Mouse (Mus musculus) kidney, embryonic 16.5 days (tissue): ENCODE data around the gene Rbms3. TPM values are rescaled to one million over a fixed set of nuclear protein-coding genes. Genes with fewer than 3 reads are reported as not detected.
A peak's percentile ranks its signal among the peaks of the same experiment; 100 is the strongest.

Experiments
- ATAC-seq: fragments of 200-750 bp; cut with Nextera tagmentation; 2 replicates; pipeline ENCODE4 v1.8.0; 2017; ENCODE audit warnings: moderate TSS enrichment; ENCODE audit not compliant: low FRiP score, low TSS enrichment
- H3K27ac ChIP-seq: fragments of 300-500 bp; sonication (generic); 2 replicates; pipeline ENCODE4 v1.5.1; 2014; ENCODE audit warnings: low read length
- H3K27me3 ChIP-seq: fragments of 300-500 bp; sonication (generic); 2 replicates; pipeline ENCODE4 v1.6.1; 2014; ENCODE audit warnings: low read length, control low read depth, mixed read lengths; ENCODE audit not compliant: insufficient read depth
- H3K36me3 ChIP-seq: fragments of 300-500 bp; sonication (generic); 2 replicates; pipeline ENCODE4 v1.6.1; 2014; ENCODE audit warnings: low read length, control low read depth, mixed read lengths; ENCODE audit not compliant: insufficient read depth
- H3K4me1 ChIP-seq: fragments of 300-500 bp; sonication (generic); 2 replicates; pipeline ENCODE4 v1.6.1; 2014; ENCODE audit warnings: low read length, control low read depth, mixed read lengths; ENCODE audit not compliant: insufficient read depth
- H3K4me2 ChIP-seq: fragments of 300-500 bp; sonication (generic); replicated peaks from 2 replicates; pipeline ENCODE4 v1.6.1; 2014; ENCODE audit warnings: low read depth, low read length
- H3K4me3 ChIP-seq: fragments of 300-500 bp; sonication (generic); 2 replicates; pipeline ENCODE4 v1.5.1; 2014; ENCODE audit warnings: mild to moderate bottlenecking, low read length
- H3K9ac ChIP-seq: fragments of 300-500 bp; sonication (generic); replicated peaks from 2 replicates; pipeline ENCODE4 v1.6.1; 2014; ENCODE audit warnings: low read length
- H3K9me3 ChIP-seq: fragments of 300-500 bp; sonication (generic); 2 replicates; pipeline ENCODE4 v1.6.1; 2016; ENCODE audit warnings: low read length, control low read depth
- WGBS: fragments of 180-500 bp; shearing (Covaris S2); extraction: QIAGEN DNeasy Blood & Tissue Kit; methylation state at CpG from one replicate; pipeline ENCODE4 v1.1.7; 2014; 5-methylcytosine and 5-hydroxymethylcytosine counted together
- polyA plus RNA-seq: library from polyadenylated mRNA; unstranded; fragments of >200 nt; fragmentation: Nextera tagmentation; extraction: Ambion mirVana; gene quantifications from 2 replicates; pipeline ENCODE4 v1.2.1, GENCODE M21; 2015

Gene Rbms3
- polyA plus RNA-seq, 1 experiment from 2014 or later, result 81.9 TPM

DNA sequence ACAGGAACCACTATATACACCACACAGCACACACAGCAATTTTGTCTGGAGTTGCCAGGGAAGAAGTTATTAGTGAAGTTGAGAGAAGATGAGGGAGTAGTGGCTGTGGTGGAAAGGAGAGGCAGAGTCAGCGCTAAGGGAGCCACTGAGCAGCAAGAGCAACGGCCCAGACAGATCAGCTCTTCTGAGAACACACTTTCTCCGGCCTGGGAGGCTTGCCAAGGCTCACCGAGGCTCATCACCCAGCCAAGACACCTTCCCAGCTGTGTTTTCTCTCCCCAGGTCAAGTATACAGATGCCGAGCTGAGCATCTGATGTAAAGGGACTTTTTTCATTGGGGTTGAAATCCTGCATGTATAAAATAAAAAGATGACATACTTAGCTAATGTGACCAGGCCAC, 206.5 kb downstream of the Rbms3 start:
- no peak overlapping the region for H3K4me2 ChIP-seq
- no peaks in the 10 kb centered on the region for H3K27me3 ChIP-seq
- no peaks in the 10 kb centered on the region for H3K4me1 ChIP-seq
- WGBS, result 53% methylated on average over 5 of the region's 5 CpGs
- no peak overlapping the region for H3K9ac ChIP-seq
- H3K36me3 ChIP-seq, result no peaks in the 10 kb centered on the region
- no peak overlapping the region for H3K27ac ChIP-seq
- no peak for ATAC-seq
- no peak overlapping the region for H3K4me3 ChIP-seq
- no peaks in the 10 kb centered on the region for H3K9me3 ChIP-seq

GRCm38 (mm10) chr9:117419874-117420485, 209.7 kb downstream of the Rbms3 start:
- WGBS, result 70% methylated on average over 8 of the region's 8 CpGs
- Histone ChIP-seq H3K36me3 (no peaks in the 10 kb centered on the region), H3K27me3 (no peaks in the 10 kb centered on the region), H3K4me3 (no peak overlapping the region), H3K9me3 (no peaks in the 10 kb centered on the region), H3K27ac (no peak overlapping the region), H3K4me1 (no peaks in the 10 kb centered on the region), H3K4me2 (no peak overlapping the region), H3K9ac (no peak overlapping the region)
- ATAC-seq, result no peak

- no peaks in the 10 kb centered on the region for H3K27me3 ChIP-seq
- no peak for ATAC-seq
- H3K9me3 ChIP-seq, result no peaks in the 10 kb centered on the region
- no peaks in the 10 kb centered on the region for H3K36me3 ChIP-seq
- no peak overlapping the region for H3K9ac ChIP-seq
- WGBS, result 48% methylated on average over 3 of the region's 3 CpGs
- H3K27ac ChIP-seq, result no peak overlapping the region
- H3K4me1 ChIP-seq, result no peaks in the 10 kb centered on the region
- H3K4me2 ChIP-seq, result no peak overlapping the region
- H3K4me3 ChIP-seq, result no peak overlapping the region
These were observed 216.5 kb downstream of the Rbms3 start for GRCm38 (mm10) chr9:117413181-117413580.

- no peak overlapping the region for H3K27ac ChIP-seq
- no peak overlapping the region for H3K9ac ChIP-seq
- 42% methylated on average over 2 of the region's 2 CpGs for WGBS
- H3K4me3 ChIP-seq, result no peak overlapping the region
- H3K4me2 ChIP-seq, result no peak overlapping the region
- H3K9me3 ChIP-seq, result no peaks in the 10 kb centered on the region
- ATAC-seq, result no peak
- no peaks in the 10 kb centered on the region for H3K4me1 ChIP-seq
- H3K27me3 ChIP-seq, result no peaks in the 10 kb centered on the region
- no peaks in the 10 kb centered on the region for H3K36me3 ChIP-seq
These were observed 217.1 kb downstream of the Rbms3 start for GRCm38 (mm10) chr9:117412584-117412983.

DNA sequence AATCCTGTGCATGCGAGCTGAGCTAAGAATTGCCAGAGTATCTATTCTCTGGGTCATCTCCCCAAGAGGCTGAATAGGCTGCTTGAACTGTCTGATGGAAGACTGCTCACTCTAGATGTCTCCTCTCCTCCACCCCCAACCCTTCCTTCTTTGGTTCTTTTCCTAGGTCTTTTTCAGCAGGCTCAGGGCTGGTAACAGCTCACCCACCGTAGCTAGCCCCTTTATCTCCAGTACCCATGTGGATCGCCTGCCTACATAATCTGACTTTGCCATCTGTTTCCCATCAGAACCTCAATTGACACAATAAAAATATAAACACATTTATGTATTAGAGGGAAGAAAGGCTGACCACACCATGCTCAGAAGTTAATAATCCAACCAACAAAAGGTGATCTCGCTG, 225.1 kb downstream of the Rbms3 start:
- Histone ChIP-seq H3K27me3 (no peaks in the 10 kb centered on the region), H3K36me3 (no peaks in the 10 kb centered on the region), H3K9me3 (no peaks in the 10 kb centered on the region), H3K4me2 (no peak overlapping the region), H3K4me1 (peaks cover 8% of the 10 kb centered on the region), H3K4me3 (no peak overlapping the region), H3K27ac (no peak overlapping the region), H3K9ac (no peak overlapping the region)
- no peak for ATAC-seq
- 74% methylated on average over 4 of the region's 4 CpGs for WGBS

DNA sequence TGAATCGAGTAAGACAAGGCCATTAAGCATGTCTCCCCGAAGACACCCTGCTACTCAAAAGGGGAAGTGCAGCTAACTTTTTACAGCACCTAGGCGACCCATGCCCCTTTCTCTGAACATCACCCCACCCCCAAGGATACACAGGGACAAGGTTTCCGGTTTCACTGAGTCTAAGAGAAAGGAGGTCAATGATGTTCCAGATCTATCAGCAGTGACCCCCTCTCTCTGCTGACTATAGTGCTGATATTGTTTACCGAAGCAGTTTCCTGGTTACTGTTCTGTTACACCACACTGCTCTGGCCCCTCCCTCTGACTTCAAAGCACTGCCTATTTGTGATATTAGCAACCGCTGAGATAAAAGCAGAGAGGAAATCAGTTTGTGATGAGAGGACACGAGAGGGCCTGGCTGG, 229.4 kb downstream of the Rbms3 start:
- Histone ChIP-seq H3K4me3 (no peak overlapping the region), H3K27ac (no peak overlapping the region), H3K4me1 (peaks cover 8% of the 10 kb centered on the region), H3K4me2 (no peak overlapping the region), H3K9ac (no peak overlapping the region), H3K36me3 (no peaks in the 10 kb centered on the region), H3K9me3 (no peaks in the 10 kb centered on the region), H3K27me3 (no peaks in the 10 kb centered on the region)
- 7% methylated on average over 7 of the region's 7 CpGs for WGBS
- no peak; the same call in 1 of the 2 replicates for ATAC-seq

DNA sequence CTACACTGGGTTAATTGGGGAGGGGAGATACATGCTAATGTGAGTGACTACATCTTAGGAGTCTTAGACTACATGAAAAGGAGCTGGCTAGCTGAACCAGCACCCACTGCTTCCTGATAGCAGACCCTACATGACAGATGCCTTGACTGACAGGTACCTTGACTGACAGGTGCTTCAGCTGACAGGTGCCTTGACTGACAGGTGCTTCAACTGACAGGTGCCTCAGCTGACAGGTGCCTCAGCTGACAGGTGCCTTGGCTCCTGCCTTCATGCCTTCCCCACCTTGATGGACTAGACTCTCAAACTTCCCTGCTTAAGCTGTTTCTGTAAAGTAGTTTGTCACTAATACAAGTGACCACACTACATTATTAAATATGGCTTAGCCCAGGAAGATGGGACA, 232.6 kb downstream of the Rbms3 start:
- Histone ChIP-seq H3K9ac (no peak overlapping the region), H3K27ac (no peak overlapping the region), H3K4me1 (peaks cover 17% of the 10 kb centered on the region), H3K4me3 (no peak overlapping the region), H3K9me3 (no peaks in the 10 kb centered on the region), H3K27me3 (no peaks in the 10 kb centered on the region), H3K36me3 (no peaks in the 10 kb centered on the region), H3K4me2 (no peak overlapping the region)
- ATAC-seq, result no peak

DNA sequence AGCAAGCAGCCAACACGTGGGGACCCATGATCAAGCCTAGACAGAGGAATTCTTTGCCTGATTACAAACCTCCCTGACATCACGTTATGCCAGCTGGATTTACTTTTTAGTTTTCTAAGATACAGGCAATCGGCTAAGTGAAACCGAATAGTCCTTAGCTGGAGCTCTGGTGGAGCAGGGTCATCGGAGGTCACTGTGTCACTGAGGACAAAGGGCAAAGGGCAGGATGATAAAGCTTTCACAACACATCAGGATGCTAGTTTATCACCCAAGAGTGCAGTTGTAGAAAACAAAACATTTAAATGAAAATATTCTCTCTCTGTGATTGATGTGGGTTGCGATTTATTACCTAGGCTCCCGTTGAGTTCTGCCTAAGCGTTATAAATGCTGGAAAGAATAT, 233.1 kb downstream of the Rbms3 start:
- H3K27me3 ChIP-seq, result no peaks in the 10 kb centered on the region
- H3K9me3 ChIP-seq, result no peaks in the 10 kb centered on the region
- H3K36me3 ChIP-seq, result no peaks in the 10 kb centered on the region
- no peak for ATAC-seq
- H3K4me1 ChIP-seq, result peaks cover 17% of the 10 kb centered on the region
- no peak overlapping the region for H3K4me3 ChIP-seq
- WGBS, result 43% methylated on average over 8 of the region's 8 CpGs
- no peak overlapping the region for H3K9ac ChIP-seq
- no peak overlapping the region for H3K4me2 ChIP-seq
- H3K27ac ChIP-seq, result no peak overlapping the region

GRCm38 (mm10) chr9:117393626-117394525, 235.8 kb downstream of the Rbms3 start:
- peak overlapping the region; percentile 55; the same call in 1 of the 2 replicates for H3K27ac ChIP-seq
- WGBS, result 29% methylated on average over 18 of the region's 18 CpGs

DNA sequence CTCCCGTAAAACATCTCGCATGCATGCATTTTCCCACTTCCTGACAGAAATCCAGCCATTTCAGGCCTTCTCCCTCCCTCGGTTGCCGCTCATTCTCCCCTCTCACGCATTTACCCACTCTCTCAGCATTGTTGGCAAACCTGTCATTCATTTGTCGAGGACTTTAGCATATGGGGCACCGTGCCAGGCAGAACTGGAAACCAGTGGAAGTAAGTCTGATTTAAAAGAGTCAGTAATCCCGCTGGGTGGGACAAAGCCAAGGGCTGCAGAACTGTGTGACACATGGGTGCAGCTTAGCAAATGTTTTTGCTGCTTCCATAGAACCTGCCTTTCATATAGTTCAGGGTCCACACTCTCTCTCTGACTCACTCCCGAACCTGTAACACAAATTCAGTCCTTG, 241.7 kb downstream of the Rbms3 start:
- ATAC-seq, result no peak
- no peak overlapping the region for H3K27ac ChIP-seq

More at GRCm38 (mm10) chr9:117393626-117394525, 235.8 kb downstream of the Rbms3 start:
- H3K9ac ChIP-seq, result no peak overlapping the region
- no peaks in the 10 kb centered on the region; the same call in 1 of the 2 replicates for H3K9me3 ChIP-seq
- 0 out of 2 replicates have a peak overlapping the region, but pooled peaks have one; percentile 3 for H3K4me2 ChIP-seq
- peaks cover 2% of the 10 kb centered on the region; the same call in 1 of the 2 replicates for H3K36me3 ChIP-seq
- peaks cover 9% of the 10 kb centered on the region; the same call in 1 of the 2 replicates for H3K4me1 ChIP-seq
- H3K27me3 ChIP-seq, result no peaks in the 10 kb centered on the region
- ATAC-seq, result peak; percentile 96
- no peak overlapping the region for H3K4me3 ChIP-seq

More for the DNA sequence above, 241.7 kb downstream of the Rbms3 start:
- Histone ChIP-seq H3K36me3 (peaks cover 2% of the 10 kb centered on the region; the same call in 1 of the 2 replicates), H3K4me1 (0 out of 2 replicates have a peak, but pooled peaks cover 3% of the 10 kb centered on the region), H3K9ac (no peak overlapping the region), H3K9me3 (no peaks in the 10 kb centered on the region; the same call in 1 of the 2 replicates), H3K4me2 (no peak overlapping the region), H3K4me3 (no peak overlapping the region), H3K27me3 (no peaks in the 10 kb centered on the region)
- WGBS, result 76% methylated on average over 9 of the region's 9 CpGs
